Mouse (Mus musculus) adrenal gland (tissue): Measurements from ENCODE around the gene Pknox2.

Experiments used
- intact Hi-C: fragments of 180-260 bp; cut with DNase I; formaldehyde crosslinking; loops from one replicate; pipeline ENCODE4 v1.15.1; 2025

Pknox2 gene

DNA sequence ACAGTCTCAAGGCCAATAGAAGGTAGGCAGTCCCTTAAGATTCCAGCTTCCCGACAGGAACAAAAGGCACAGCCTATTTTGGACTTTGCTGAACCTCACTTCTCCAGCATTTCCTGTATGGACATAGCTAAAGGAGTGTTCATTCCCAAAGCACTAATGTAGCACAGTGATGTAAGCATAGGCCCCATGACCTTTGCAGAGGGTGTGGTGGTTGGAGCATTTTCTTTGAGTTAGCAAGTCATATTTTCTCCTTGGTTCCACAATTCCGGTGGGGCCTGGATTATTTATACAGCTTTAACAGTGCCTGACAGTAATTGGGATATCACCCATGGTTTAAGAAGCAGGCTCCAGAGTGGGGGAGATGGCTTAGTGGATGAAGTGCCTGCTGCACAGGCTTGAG is 298.5 kb downstream of the Pknox2 start:
- intact Hi-C loops: no loop called here

- intact Hi-C loops: no loop called here
Measured at GRCm38 (mm10) chr9:36846346-36846745, 300.9 kb downstream of the Pknox2 start.
